8 mouse cellular contexts compared by ENCODE assay signal in genomic region chr14:52103856-52104676, GRCm38 (mm10). TPM values are rescaled to one million over a fixed set of nuclear protein-coding genes. Genes with fewer than 3 reads are reported as not detected.
DNase-seq lines count a peak whose midpoint lies in the region; ATAC-seq lines count a peak whose summit lies in the region.

TSS of gene Hnrnpc (minus strand) at chr14:52104028.

- H3K27me3 ChIP-seq in lung, embryonic 16.5 days (ENCODE audit: control insufficient read depth, insufficient read depth, low read depth, low read length), result no peaks in the 10 kb centered on the region

- peak within 1 kb of the TSS; percentile 67 for H3K4me3 ChIP-seq in lung, embryonic 16.5 days (ENCODE audit: low read length)

- peak; percentile 100 for DNase-seq in MEL-GATA-1-ER (ENCODE audit: extremely low read depth, low read depth)
- DNase-seq in cerebellum, adult 8-10 months, result peak; percentile 100
- DNase-seq in forelimb bud, embryonic 11.5 days (ENCODE audit: low read depth, low spot score), result peak; percentile 100
- DNase-seq in layer of hippocampus, adult 9-10 months (ENCODE audit: low spot score), result peak; percentile 100
- DNase-seq in ovary, postnatal 10 days (ENCODE audit: low spot score), result peak; percentile 100
- DNase-seq in thymus, postnatal 10 days (ENCODE audit: low spot score in 2 of 2), result peak; percentile 100

- H3K4me2 ChIP-seq in lung, embryonic 16.5 days (ENCODE audit: low read depth, low read length), result peak within 1 kb of the TSS; percentile 72

- H3K36me3 ChIP-seq in lung, embryonic 16.5 days (ENCODE audit: control insufficient read depth, insufficient read depth, low read length), result no peaks in the 10 kb centered on the region

- H3K9ac ChIP-seq in lung, embryonic 16.5 days (ENCODE audit: low read length), result peak within 1 kb of the TSS; percentile 90

- no peaks in the 10 kb centered on the region for H3K9me3 ChIP-seq in lung, embryonic 16.5 days (ENCODE audit: control insufficient read depth, low read length)

- H3K27ac ChIP-seq in lung, embryonic 16.5 days (ENCODE audit: low read length), result peak within 1 kb of the TSS; percentile 98

- H3K4me1 ChIP-seq in lung, embryonic 16.5 days (replicated peaks; ENCODE audit: control insufficient read depth, insufficient read depth, low read length), result peaks cover 30% of the 10 kb centered on the region

- under 1% methylated on average over 50 of the region's 50 CpGs for WGBS in lung, embryonic 16.5 days

- ATAC-seq in hematopoietic stem cell, adult 5-6 weeks (replicated peaks in 1 of 2; ENCODE audit: insufficient read depth in 1 of 2, low FRiP score in 2 of 2, low TSS enrichment in 1 of 2, low read depth in 1 of 2, poor library complexity in 2 of 2, severe bottlenecking in 2 of 2), result peak; percentile 94
- peak; percentile 97 for ATAC-seq in lung, embryonic 16.5 days (ENCODE audit: low read depth)

RNA-seq across cellular contexts. Expression of gene Hnrnpc, which starts in this region (rescaled TPM):
- total RNA-seq in hematopoietic stem cell, adult 5-6 weeks (2017), result 549 and 665 TPM in 2 replicates
- 603 and 612 TPM in 2 replicates for polyA plus RNA-seq in lung, embryonic 16.5 days (2015; fragmentation: Nextera tagmentation; extraction: Ambion mirVana)

Comparison
In these comparisons a context has a peak if more than half of its experiments do, and no peak if none do; other contexts are left out.
1. Peak in every context shown above with its lines: DNase-seq, ATAC-seq, H3K4me3 ChIP-seq and H3K27ac ChIP-seq.